Mouse (Mus musculus) stomach, embryonic 16.5 days (tissue): ENCODE data around the gene Pde4dip. TPM values are rescaled to one million over a fixed set of nuclear protein-coding genes. Genes with fewer than 3 reads are reported as not detected.

Source experiments
- ATAC-seq: fragments of 200-750 bp; cut with Nextera tagmentation; 2 replicates; pipeline ENCODE4 v1.8.0; 2017; ENCODE audit warnings: moderate number of reproducible peaks, moderate TSS enrichment; ENCODE audit not compliant: insufficient read depth, low FRiP score
- H3K27ac ChIP-seq: fragments of 300-500 bp; sonication (generic); 2 replicates; pipeline ENCODE4 v1.5.1; 2014; ENCODE audit warnings: low read length
- H3K27me3 ChIP-seq: fragments of 300-500 bp; sonication (generic); 2 replicates; pipeline ENCODE4 v1.6.1; 2014; ENCODE audit warnings: low read length, control low read depth, mixed read lengths; ENCODE audit not compliant: control insufficient read depth, insufficient read depth
- H3K36me3 ChIP-seq: fragments of 300-500 bp; sonication (generic); 2 replicates; pipeline ENCODE4 v1.6.1; 2014; ENCODE audit warnings: low read length; ENCODE audit not compliant: control insufficient read depth, insufficient read depth
- H3K4me1 ChIP-seq: fragments of 300-500 bp; sonication (generic); 2 replicates; pipeline ENCODE4 v1.6.1; 2014; ENCODE audit warnings: low read length, control low read depth, mixed read lengths; ENCODE audit not compliant: control insufficient read depth, insufficient read depth
- H3K4me2 ChIP-seq: fragments of 300-500 bp; sonication (generic); 2 replicates; pipeline ENCODE4 v1.6.1; 2014; ENCODE audit warnings: low read depth, low read length, mixed read lengths
- H3K4me3 ChIP-seq: fragments of 300-500 bp; sonication (generic); replicated peaks from 2 replicates; pipeline ENCODE4 v1.5.1; 2014; ENCODE audit warnings: mild to moderate bottlenecking, low read length
- H3K9ac ChIP-seq: fragments of 300-500 bp; sonication (generic); 2 replicates; pipeline ENCODE4 v1.6.1; 2014; ENCODE audit warnings: low read length
- H3K9me3 ChIP-seq: fragments of 300-500 bp; sonication (generic); replicated peaks from 2 replicates; pipeline ENCODE4 v1.6.1; 2016; ENCODE audit warnings: low read length, control low read depth; ENCODE audit not compliant: control insufficient read depth
- WGBS: fragments of 180-500 bp; shearing (Covaris S2); extraction: QIAGEN DNeasy Blood & Tissue Kit; methylation state at CpG from one replicate; pipeline ENCODE4 v1.1.7; 2014; 5-methylcytosine and 5-hydroxymethylcytosine counted together
- polyA plus RNA-seq: library from polyadenylated mRNA; unstranded; fragments of >200 nt; fragmentation: Nextera tagmentation; extraction: Ambion mirVana; gene quantifications from 2 replicates; pipeline ENCODE4 v1.2.1, GENCODE M21; 2015

The Pde4dip gene
- polyA plus RNA-seq, 1 experiment from 2014 or later: 31.3 TPM

DNA sequence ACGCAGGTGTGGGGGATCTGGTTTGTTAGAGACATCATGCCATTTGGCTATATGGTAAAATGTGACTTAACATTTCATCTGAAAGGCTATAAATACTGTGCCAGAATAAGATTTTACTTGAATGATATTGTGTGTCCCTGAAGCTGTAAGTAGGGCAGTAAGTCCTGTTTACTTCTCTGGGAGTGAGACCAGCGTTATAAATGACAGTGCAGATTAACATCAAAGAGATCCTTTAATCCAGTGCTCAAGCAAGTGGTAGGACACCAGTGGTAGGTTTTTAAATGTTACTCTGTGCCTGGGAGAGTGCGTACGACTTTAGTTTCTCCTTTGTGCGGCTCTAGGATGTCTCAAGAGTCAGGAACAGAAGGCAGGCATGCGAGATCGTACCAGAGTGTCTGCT is 22.6 kb upstream of the Pde4dip start:
- Histone ChIP-seq H3K4me3 (no peak overlapping the region), H3K27ac (no peak overlapping the region), H3K9ac (no peak overlapping the region), H3K9me3 (no peaks in the 10 kb centered on the region), H3K27me3 (no peaks in the 10 kb centered on the region), H3K4me1 (no peaks in the 10 kb centered on the region), H3K36me3 (0 out of 2 replicates have a peak, but pooled peaks cover 7% of the 10 kb centered on the region), H3K4me2 (no peak overlapping the region)
- WGBS: 80% methylated on average over 7 of the region's 7 CpGs
- no peak for ATAC-seq

DNA sequence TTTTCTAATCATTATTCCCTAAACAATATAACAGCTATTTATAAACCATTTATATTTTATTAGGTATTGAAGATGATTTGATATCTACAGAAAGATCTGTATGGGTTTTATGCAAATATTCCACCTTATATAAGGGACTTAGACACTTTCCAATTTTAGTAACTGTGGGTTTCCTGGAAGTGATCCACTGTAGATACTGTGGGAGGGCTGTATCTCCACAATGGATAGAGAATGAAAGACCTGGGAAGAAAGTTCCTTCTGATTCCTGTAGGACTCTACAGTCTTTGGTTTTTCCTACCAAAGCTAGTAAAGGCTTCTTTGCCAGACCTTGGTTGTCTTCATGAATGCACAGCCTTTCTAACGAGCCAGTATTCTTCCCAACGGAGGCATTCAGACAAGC is 21.2 kb upstream of the Pde4dip start:
- Histone ChIP-seq H3K4me3 (no peak overlapping the region), H3K9ac (no peak overlapping the region)
- WGBS: 76% methylated on average over 2 of the region's 2 CpGs

DNA sequence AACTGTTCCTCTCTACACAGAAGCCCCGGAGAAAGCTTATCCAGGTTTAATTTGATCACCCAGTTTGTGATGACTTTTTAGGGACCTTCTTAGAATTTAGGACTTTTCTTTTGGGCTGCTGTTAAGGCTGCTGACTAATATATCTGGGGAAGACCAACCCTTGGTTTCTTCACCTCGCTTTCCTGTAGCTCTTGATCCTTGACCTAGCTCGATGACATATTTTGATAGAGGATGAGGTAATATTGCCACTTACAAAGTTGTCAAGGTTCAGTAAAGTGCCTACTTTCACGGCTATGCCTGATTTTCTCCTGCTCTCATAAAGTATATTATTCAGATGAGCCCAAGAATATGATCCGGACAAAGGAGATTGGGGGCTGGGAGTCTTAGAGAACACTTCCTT is 13.1 kb upstream of the Pde4dip start:
- Histone ChIP-seq H3K36me3 (no peaks in the 10 kb centered on the region), H3K4me1 (peaks cover 18% of the 10 kb centered on the region), H3K4me2 (peak overlapping the region; percentile 88), H3K9ac (peak overlapping the region; percentile 88), H3K9me3 (no peaks in the 10 kb centered on the region), H3K27me3 (no peaks in the 10 kb centered on the region), H3K4me3 (peak overlapping the region; percentile 72), H3K27ac (no peak overlapping the region)
- WGBS: 9% methylated on average over 5 of the region's 5 CpGs
- no peak for ATAC-seq

More for the DNA sequence above, 21.2 kb upstream of the Pde4dip start:
- H3K4me1 ChIP-seq: no peaks in the 10 kb centered on the region
- no peak for ATAC-seq
- no peaks in the 10 kb centered on the region for H3K9me3 ChIP-seq
- H3K36me3 ChIP-seq: 0 out of 2 replicates have a peak, but pooled peaks cover 6% of the 10 kb centered on the region
- H3K4me2 ChIP-seq: no peak overlapping the region
- H3K27ac ChIP-seq: no peak overlapping the region
- no peaks in the 10 kb centered on the region for H3K27me3 ChIP-seq

DNA sequence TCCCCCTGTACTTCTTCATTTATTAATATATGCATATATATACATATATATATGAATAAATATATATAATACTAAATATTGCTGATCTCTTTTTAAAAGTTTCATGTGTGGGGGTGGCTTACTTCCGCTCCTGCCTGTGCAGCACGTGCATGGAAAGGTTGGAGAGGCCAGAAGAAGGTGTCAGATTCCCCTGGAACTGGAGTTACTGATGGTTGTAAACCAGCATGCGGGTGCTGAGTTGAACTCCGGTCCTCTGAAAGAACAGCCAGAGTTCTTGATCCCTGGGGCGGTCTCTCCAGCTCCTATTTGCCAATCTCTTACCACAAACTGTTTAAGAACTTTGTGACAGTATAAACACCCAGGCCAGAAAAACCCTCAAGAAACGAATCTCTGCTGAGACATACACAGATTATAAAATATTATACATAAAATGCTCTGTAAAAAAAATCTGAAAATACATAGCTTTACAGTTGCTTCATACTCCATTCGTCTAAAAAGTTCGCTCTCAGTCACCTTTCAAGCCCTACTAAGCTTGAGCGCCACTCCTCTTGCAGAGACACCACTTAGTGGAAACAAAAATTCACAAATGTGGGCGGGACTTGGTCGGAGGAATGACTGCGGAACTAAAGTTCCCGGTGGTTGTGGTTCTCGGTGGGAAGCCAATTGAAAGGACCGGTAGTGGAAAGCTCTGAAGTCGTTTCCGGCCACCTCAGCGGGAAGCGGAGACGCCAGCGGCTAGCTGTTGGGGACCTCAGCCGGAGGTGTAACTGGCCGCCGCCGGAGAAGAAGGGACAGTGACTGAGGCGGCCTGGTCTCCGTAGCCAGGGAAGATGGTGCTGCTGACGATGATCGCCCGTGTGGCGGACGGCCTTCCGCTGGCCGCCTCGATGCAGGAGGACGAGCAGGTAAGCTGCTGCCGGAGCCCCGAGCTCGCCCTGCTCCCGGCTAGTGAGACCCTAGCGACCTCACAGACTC is 12.3 kb upstream of the Pde4dip start, which contains the start of gene Sec22b:
Gene Sec22b (plus strand): TSS at position 675 of the 975 bp plus-strand sequence.
- no peaks in the 10 kb centered on the region for H3K27me3 ChIP-seq
- 3% methylated on average over 41 of the region's 41 CpGs for WGBS
- peak within 1 kb of the TSS; percentile 72 for H3K4me3 ChIP-seq
- peak within 1 kb of the TSS; percentile 88 for H3K9ac ChIP-seq
- H3K27ac ChIP-seq: peak within 1 kb of the TSS; percentile 56
- H3K4me2 ChIP-seq: peak within 1 kb of the TSS; percentile 88
- peak; percentile 83 for ATAC-seq
- H3K9me3 ChIP-seq: no peaks in the 10 kb centered on the region
- peaks cover 18% of the 10 kb centered on the region for H3K4me1 ChIP-seq
- H3K36me3 ChIP-seq: no peaks in the 10 kb centered on the region

DNA sequence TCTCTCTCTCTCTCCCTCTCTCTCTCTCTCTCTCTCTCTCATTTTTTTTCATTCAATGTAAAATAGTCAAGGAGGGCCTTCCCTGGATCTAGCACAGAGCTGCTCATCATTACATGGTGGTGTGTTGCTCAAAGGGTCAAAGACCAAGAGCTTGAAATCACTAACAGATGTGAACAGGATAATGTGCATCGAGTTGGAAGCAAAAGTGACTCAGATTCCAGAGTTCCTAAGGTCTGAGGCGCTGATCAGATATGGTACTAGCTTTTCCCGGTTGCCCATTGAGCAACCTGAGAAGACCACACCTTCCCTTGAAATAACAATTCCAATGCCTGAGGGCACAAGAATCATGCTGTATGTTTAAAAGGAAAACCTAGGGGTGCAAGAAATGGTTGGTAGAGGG is 9.9 kb upstream of the Pde4dip start:
- no peak for ATAC-seq
- Histone ChIP-seq H3K27me3 (no peaks in the 10 kb centered on the region), H3K27ac (no peak overlapping the region), H3K4me1 (peaks cover 13% of the 10 kb centered on the region), H3K9ac (no peak overlapping the region), H3K4me3 (no peak overlapping the region), H3K36me3 (no peaks in the 10 kb centered on the region), H3K9me3 (no peaks in the 10 kb centered on the region), H3K4me2 (no peak overlapping the region)
- 56% methylated on average over 3 of the region's 3 CpGs for WGBS

- Histone ChIP-seq H3K4me1 (no peaks in the 10 kb centered on the region), H3K27me3 (peaks cover 8% of the 10 kb centered on the region), H3K9me3 (no peaks in the 10 kb centered on the region), H3K4me3 (no peak overlapping the region), H3K36me3 (no peaks in the 10 kb centered on the region), H3K9ac (no peak overlapping the region), H3K27ac (no peak overlapping the region), H3K4me2 (no peak overlapping the region)
- WGBS: 44% methylated on average over 6 of the region's 6 CpGs
- ATAC-seq: no peak
Observed at GRCm38 (mm10) chr3:97894695-97895094, 6.2 kb upstream of the Pde4dip start.

- peaks cover 9% of the 10 kb centered on the region; the same call in 1 of the 2 replicates for H3K4me1 ChIP-seq
- H3K27ac ChIP-seq: no peak overlapping the region
- 61% methylated on average over 6 of the region's 6 CpGs for WGBS
- H3K9me3 ChIP-seq: no peaks in the 10 kb centered on the region
- no peak for ATAC-seq
- no peaks in the 10 kb centered on the region for H3K36me3 ChIP-seq
- no peak overlapping the region for H3K4me2 ChIP-seq
- H3K4me3 ChIP-seq: no peak overlapping the region
- H3K9ac ChIP-seq: no peak overlapping the region
- peaks cover 25% of the 10 kb centered on the region for H3K27me3 ChIP-seq
Observed at GRCm38 (mm10) chr3:97890205-97890604, 1.7 kb upstream of the Pde4dip start.

DNA sequence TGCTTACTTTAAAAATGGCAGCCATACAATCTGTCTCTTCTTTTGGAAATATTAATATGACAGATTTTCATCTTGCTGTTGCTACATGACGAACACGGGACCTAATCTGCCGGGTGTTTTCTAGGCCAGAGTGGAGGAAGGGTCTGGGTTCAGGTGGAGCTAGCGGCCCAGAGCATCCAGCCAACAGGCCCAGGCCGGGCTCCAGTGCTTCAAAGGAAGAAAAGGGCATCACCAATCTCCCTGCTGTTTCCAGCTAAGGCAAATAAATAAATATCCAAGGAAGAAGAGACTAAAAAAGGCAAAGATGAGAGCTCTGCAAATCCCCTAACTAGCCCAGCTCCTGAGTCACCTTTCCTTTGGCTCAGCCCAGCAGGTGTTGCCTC is 731 bp downstream of the Pde4dip start:
- Histone ChIP-seq H3K36me3 (no peaks in the 10 kb centered on the region), H3K4me3 (no peak overlapping the region), H3K4me2 (no peak overlapping the region), H3K27ac (no peak overlapping the region), H3K4me1 (peaks cover 9% of the 10 kb centered on the region; the same call in 1 of the 2 replicates), H3K27me3 (peaks cover 25% of the 10 kb centered on the region), H3K9me3 (no peaks in the 10 kb centered on the region), H3K9ac (no peak overlapping the region)
- 74% methylated on average over 5 of the region's 5 CpGs for WGBS
- ATAC-seq: no peak

GRCm38 (mm10) chr3:97881576-97881975 is 6.9 kb downstream of the Pde4dip start:
- Histone ChIP-seq H3K27ac (no peak overlapping the region), H3K27me3 (no peaks in the 10 kb centered on the region), H3K4me1 (no peaks in the 10 kb centered on the region), H3K9ac (no peak overlapping the region), H3K4me3 (no peak overlapping the region), H3K36me3 (no peaks in the 10 kb centered on the region), H3K9me3 (no peaks in the 10 kb centered on the region), H3K4me2 (no peak overlapping the region)
- ATAC-seq: no peak
- 94% methylated on average over 5 of the region's 5 CpGs for WGBS
